Mouse (Mus musculus) olfactory bulb, adult 2 months (tissue): ENCODE data around the gene Rhod. TPM values are rescaled to one million over a fixed set of nuclear protein-coding genes. Genes with fewer than 3 reads are reported as not detected.

ENCODE experiments used
- H3K27ac ChIP-seq: fragments of 200-500 bp; 2 replicates; pipeline ENCODE4 v1.5.1; 2012; ENCODE audit warnings: low read depth, low read length; ENCODE audit not compliant: insufficient read depth
- H3K4me1 ChIP-seq: fragments of 200-500 bp; 2 replicates; pipeline ENCODE4 v1.6.1; 2012; ENCODE audit warnings: low read length; ENCODE audit not compliant: control insufficient read depth, insufficient read depth
- H3K4me3 ChIP-seq: fragments of 200-500 bp; 2 replicates; pipeline ENCODE4 v1.5.1; 2012; ENCODE audit warnings: mild to moderate bottlenecking, low read depth, low read length, moderate library complexity; ENCODE audit not compliant: insufficient read depth
- CTCF ChIP-seq: fragments of 200-500 bp; IDR thresholded peaks from 2 replicates; pipeline ENCODE4 v1.5.1; 2012; ENCODE audit warnings: low read depth, mild to moderate bottlenecking, low read length, moderate library complexity; ENCODE audit not compliant: insufficient read depth
- POLR2A ChIP-seq: fragments of 200-500 bp; IDR thresholded peaks from 2 replicates; pipeline ENCODE4 v1.6.1; 2012; ENCODE audit warnings: mild to moderate bottlenecking, low read depth, low read length, moderate library complexity; ENCODE audit not compliant: insufficient read depth
- WGBS: fragments of 180-500 bp; shearing (Covaris S2); methylation state at CpG from one replicate; pipeline ENCODE4 v1.1.7; 2018; 5-methylcytosine and 5-hydroxymethylcytosine counted together
- polyA plus RNA-seq: library from polyadenylated mRNA; stranded (reverse); fragments of >200 nt; gene quantifications from 2 replicates; pipeline ENCODE4 v1.2.4, GENCODE M21; 2012; ENCODE audit warnings: low replicate concordance; ENCODE audit not compliant: missing spikeins, insufficient read depth, insufficient read length

The Rhod gene
- polyA plus RNA-seq, 1 experiment: not detected

DNA sequence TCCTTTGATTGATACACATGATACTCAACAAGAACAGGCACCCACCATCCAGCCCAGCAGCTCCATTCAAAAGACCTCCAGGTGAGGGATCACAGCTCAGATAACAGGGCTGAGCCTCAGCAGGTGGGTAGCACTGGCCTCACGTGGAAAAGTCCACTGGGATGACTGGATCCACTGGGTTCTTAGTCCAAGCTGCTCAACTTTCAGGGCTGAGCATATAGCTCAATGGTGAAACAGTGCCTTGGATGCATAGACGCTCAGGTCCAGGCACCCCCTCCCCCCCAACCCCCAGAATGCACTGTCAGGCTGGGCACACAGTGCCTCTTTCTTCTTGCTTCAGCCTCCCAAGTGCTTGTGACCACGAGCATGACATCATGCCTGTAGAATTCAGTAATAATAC lies 16.2 kb downstream of the Rhod start:
- Histone ChIP-seq H3K4me3 (no peak overlapping the region), H3K4me1 (no peaks in the 10 kb centered on the region), H3K27ac (no peak overlapping the region)
- WGBS: 53% methylated on average over 3 of the region's 3 CpGs
- TF ChIP-seq CTCF (no peak), POLR2A (no peak)

DNA sequence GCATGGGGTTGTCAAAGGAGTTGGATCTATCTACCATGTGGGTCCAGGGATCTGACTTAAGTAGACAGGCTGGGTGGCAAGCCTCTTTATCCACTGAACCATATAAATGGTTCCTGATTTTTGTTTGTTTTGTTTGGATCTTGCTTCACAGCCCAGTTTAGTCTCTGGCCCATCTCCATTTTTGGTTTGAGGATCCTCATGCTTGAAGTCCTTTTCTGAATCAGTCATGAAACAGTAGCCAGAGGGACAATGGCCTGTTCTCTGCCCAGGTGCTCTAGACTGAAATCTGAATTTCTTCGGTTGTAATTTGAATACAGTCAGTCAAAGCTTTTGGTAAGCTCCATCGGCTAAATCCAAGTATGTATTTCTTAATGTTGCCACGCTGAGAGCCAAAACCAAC lies 16.7 kb downstream of the Rhod start:
- TF ChIP-seq POLR2A (no peak), CTCF (no peak)
- H3K4me1 ChIP-seq: no peaks in the 10 kb centered on the region
- 86% methylated on average over 3 of the region's 3 CpGs for WGBS
- H3K4me3 ChIP-seq: no peak overlapping the region
- H3K27ac ChIP-seq: no peak overlapping the region

- no peak for TF ChIP-seq POLR2A
- TF ChIP-seq CTCF: no peak
- WGBS: 85% methylated on average over 8 of the region's 8 CpGs
- Histone ChIP-seq H3K4me3 (no peak overlapping the region), H3K27ac (no peak overlapping the region), H3K4me1 (no peaks in the 10 kb centered on the region)
These were observed 18.9 kb downstream of the Rhod start for GRCm38 (mm10) chr19:4420153-4420910.

DNA sequence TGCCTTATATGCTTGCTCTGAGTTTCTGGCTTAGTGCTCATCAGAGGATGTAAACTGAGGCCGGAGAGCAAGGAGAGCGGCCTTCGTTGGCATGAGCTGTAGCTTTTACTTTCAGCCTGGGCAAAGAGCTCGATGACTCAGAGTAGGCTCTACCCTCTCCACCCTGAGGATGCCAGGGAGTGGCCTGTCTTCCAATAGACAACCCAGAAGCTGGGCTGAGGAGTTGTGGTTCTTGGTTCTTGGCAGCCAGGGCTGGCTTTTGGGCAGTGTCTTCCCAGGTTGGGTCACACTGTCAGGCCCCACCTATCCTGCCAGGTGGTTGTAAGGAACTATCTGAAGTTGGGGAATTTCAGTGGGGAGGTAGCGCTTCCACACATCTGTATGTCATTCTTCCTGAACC lies 19.5 kb downstream of the Rhod start:
- 87% methylated on average over 5 of the region's 5 CpGs for WGBS
- Histone ChIP-seq H3K4me1 (no peaks in the 10 kb centered on the region), H3K27ac (no peak overlapping the region), H3K4me3 (no peak overlapping the region)
- TF ChIP-seq POLR2A: no peak
- TF ChIP-seq CTCF: no peak

GRCm38 (mm10) chr19:4417713-4418112 lies 21.5 kb downstream of the Rhod start:
- no peak overlapping the region for H3K27ac ChIP-seq
- H3K4me1 ChIP-seq: no peaks in the 10 kb centered on the region
- no peak overlapping the region for H3K4me3 ChIP-seq
- TF ChIP-seq CTCF (no peak), POLR2A (no peak)

- no peak overlapping the region for H3K4me3 ChIP-seq
- TF ChIP-seq POLR2A (no peak), CTCF (no peak)
- WGBS: 0% methylated on average over 1 of the region's 1 CpGs
- H3K27ac ChIP-seq: no peak overlapping the region
- H3K4me1 ChIP-seq: no peaks in the 10 kb centered on the region
These were observed 22.0 kb downstream of the Rhod start for GRCm38 (mm10) chr19:4417183-4417582.

- H3K4me3 ChIP-seq: no peak overlapping the region
- no peaks in the 10 kb centered on the region for H3K4me1 ChIP-seq
- 65% methylated on average over 1 of the region's 1 CpGs for WGBS
- TF ChIP-seq POLR2A (no peak), CTCF (no peak)
- no peak overlapping the region for H3K27ac ChIP-seq
These were observed 24.6 kb downstream of the Rhod start for GRCm38 (mm10) chr19:4414631-4415030.

GRCm38 (mm10) chr19:4409062-4409461 lies 30.2 kb downstream of the Rhod start:
- Histone ChIP-seq H3K27ac (no peak overlapping the region), H3K4me3 (no peak overlapping the region), H3K4me1 (no peaks in the 10 kb centered on the region)
- WGBS: 76% methylated on average over 2 of the region's 2 CpGs
- TF ChIP-seq CTCF (no peak), POLR2A (no peak)

- 94% methylated on average over 2 of the region's 2 CpGs for WGBS
- no peak for TF ChIP-seq POLR2A
- TF ChIP-seq CTCF: no peak
- Histone ChIP-seq H3K27ac (no peak overlapping the region), H3K4me1 (no peaks in the 10 kb centered on the region), H3K4me3 (no peak overlapping the region)
These were observed 34.4 kb downstream of the Rhod start for GRCm38 (mm10) chr19:4404840-4405239.

DNA sequence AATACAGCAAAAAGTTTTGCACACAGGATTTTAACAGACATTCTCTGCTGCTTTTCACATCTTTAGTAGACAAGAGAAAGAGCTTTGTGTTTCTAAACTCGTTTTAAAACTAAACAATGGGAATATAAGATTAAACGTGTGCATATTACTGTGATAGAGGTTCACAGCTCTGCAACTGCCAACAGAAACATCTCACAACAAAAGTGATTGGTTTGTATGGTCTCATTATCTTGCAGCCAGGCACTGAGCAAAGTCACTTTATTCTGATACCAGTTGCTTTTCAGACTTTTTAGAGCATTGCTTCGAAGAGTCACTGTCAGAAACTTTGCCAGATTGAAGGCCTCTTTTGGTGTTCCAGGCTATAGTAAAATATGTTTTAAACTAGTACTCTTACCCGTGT lies 40.3 kb downstream of the Rhod start:
- H3K4me3 ChIP-seq: no peak overlapping the region
- 67% methylated on average over 4 of the region's 4 CpGs for WGBS
- no peak for TF ChIP-seq POLR2A
- TF ChIP-seq CTCF: no peak
- peaks cover 8% of the 10 kb centered on the region for H3K4me1 ChIP-seq
- H3K27ac ChIP-seq: no peak overlapping the region
